In the genomic region with DNA sequence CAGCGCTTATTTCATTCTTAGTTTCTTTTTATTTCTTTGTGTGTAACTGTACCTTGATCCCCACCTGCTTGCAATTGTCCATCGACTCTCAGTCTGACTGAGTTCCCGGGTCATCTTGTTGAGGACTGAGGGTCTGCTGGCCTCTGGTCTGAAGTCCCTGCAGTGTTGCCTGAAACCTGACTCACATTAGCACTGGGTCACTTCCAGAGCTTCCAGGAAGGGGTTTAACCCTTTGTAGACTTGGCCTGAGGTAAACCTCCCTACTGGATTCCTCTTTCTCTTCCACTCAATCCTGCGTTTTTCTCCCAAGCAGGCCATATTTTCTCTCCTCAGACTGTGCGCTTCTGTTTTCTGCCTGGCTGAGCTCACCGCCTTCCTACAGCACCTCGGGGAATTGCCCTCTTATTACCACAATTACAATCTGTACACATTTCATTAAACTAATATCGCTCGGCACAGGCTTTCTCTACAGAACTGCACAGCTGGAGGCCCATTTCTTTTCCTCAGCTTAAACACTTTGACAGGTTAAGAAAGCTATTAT, we compare ENCODE assay signal across 10 mouse cellular contexts.
DNase-seq lines count a peak whose midpoint lies in the region; ATAC-seq lines count a peak whose summit lies in the region.
"Had no signal": no experiment of that assay in that cellular context is flagged by ENCODE, and none has a peak within 500 bp of the region (broad histone marks: within the 10 kb centered on the region; RNA-seq: fewer than 3 reads in every experiment).

No protein-coding gene starts in this region.

- H3K27me3 ChIP-seq in kidney, embryonic 15.5 days = no peaks in the 10 kb centered on the region
- H3K27me3 ChIP-seq in forebrain, embryonic 10.5 days (ENCODE audit: poor library complexity, severe bottlenecking) = no peaks in the 10 kb centered on the region
- H3K27me3 ChIP-seq in limb, embryonic 10.5 days (ENCODE audit: low read depth, poor library complexity, severe bottlenecking) = no peaks in the 10 kb centered on the region
- H3K27me3 ChIP-seq: liver, embryonic 13.5 days had no signal

- 15% methylated on average over 9 of the region's 9 CpGs for WGBS in kidney, embryonic 15.5 days
- 23% methylated on average over 9 of the region's 9 CpGs for WGBS in forebrain, embryonic 10.5 days
- 18% methylated on average over 9 of the region's 9 CpGs for WGBS in limb, embryonic 10.5 days

- no peak overlapping the region for H3K4me3 ChIP-seq in kidney, embryonic 15.5 days (replicated peaks)
- H3K4me3 ChIP-seq in forebrain, embryonic 10.5 days = peak overlapping the region; percentile 10; the same call in 1 of the 2 replicates
- H3K4me3 ChIP-seq in limb, embryonic 10.5 days = peak overlapping the region; percentile 28
- H3K4me3 ChIP-seq: liver, embryonic 13.5 days had no signal

- H3K9me3 ChIP-seq in kidney, embryonic 15.5 days (replicated peaks) = no peaks in the 10 kb centered on the region
- no peaks in the 10 kb centered on the region for H3K9me3 ChIP-seq in forebrain, embryonic 10.5 days
- H3K9me3 ChIP-seq in limb, embryonic 10.5 days (replicated peaks) = no peaks in the 10 kb centered on the region
- H3K9me3 ChIP-seq: liver, embryonic 13.5 days had no signal

- H3K27ac ChIP-seq in kidney, embryonic 15.5 days = no peak overlapping the region
- peak overlapping the region; percentile 79 for H3K27ac ChIP-seq in forebrain, embryonic 10.5 days
- H3K27ac ChIP-seq in limb, embryonic 10.5 days = peak overlapping the region; percentile 90
- H3K27ac ChIP-seq: liver, embryonic 13.5 days had no signal

- peak overlapping the region; percentile 43 for H3K4me2 ChIP-seq in kidney, embryonic 15.5 days
- H3K4me2 ChIP-seq: liver, embryonic 13.5 days had no signal

- H3K4me1 ChIP-seq in kidney, embryonic 15.5 days = peaks cover 16% of the 10 kb centered on the region
- peaks cover 23% of the 10 kb centered on the region for H3K4me1 ChIP-seq in forebrain, embryonic 10.5 days
- H3K4me1 ChIP-seq in limb, embryonic 10.5 days = peaks cover 33% of the 10 kb centered on the region
- H3K4me1 ChIP-seq: liver, embryonic 13.5 days had no signal

- no peak for DNase-seq in kidney, adult 18-20 months
- peak; percentile 33 for DNase-seq in forebrain, embryonic 10.5 days (ENCODE audit: extremely low spot score, low spot score)
- peak; percentile 54 for DNase-seq in limb, embryonic 10.5 days (ENCODE audit: low spot score)
- DNase-seq in retina, embryonic 14.5 days (ENCODE audit: low spot score) = peak; percentile 79
- DNase-seq in thymus, postnatal 36 days = no peak
- DNase-seq in ovary, adult 18-20 months (ENCODE audit: low spot score) = no peak
- DNase-seq: liver, embryonic 13.5 days; thymus, postnatal 14 days had no signal

- H3K36me3 ChIP-seq in kidney, embryonic 15.5 days = no peaks in the 10 kb centered on the region
- H3K36me3 ChIP-seq in forebrain, embryonic 10.5 days (replicated peaks) = no peaks in the 10 kb centered on the region
- H3K36me3 ChIP-seq in limb, embryonic 10.5 days = no peaks in the 10 kb centered on the region
- H3K36me3 ChIP-seq: liver, embryonic 13.5 days had no signal

- H3K9ac ChIP-seq in kidney, embryonic 15.5 days = no peak overlapping the region
- H3K9ac ChIP-seq: liver, embryonic 13.5 days had no signal

- peak; percentile 84 for ATAC-seq in kidney, embryonic 15.5 days (replicated peaks; ENCODE audit: low FRiP score)
- no peak for ATAC-seq in megakaryocyte-erythroid progenitor cell, adult 5-6 weeks (replicated peaks; ENCODE audit: low FRiP score, low TSS enrichment, poor library complexity, severe bottlenecking)

Comparison
In these comparisons a context has a peak if more than half of its experiments do, and no peak if none do; other contexts are left out.
1. DNase-seq: peak in forebrain, embryonic 10.5 days (single experiment), limb, embryonic 10.5 days (single experiment) and retina, embryonic 14.5 days (single experiment); none in kidney, adult 18-20 months (single experiment), thymus, postnatal 36 days (0 of 2) and ovary, adult 18-20 months (single experiment).